Mouse (Mus musculus) monocyte, adult 2 months (primary cell): ENCODE results near the gene Gm9945.

Source experiments
- DNase-seq, 2 experiments: peaks; one replicate each; pipeline ENCODE4 v3.0.0; 2022; ENCODE audit warnings: low spot score in 2 of 2, low read depth in 1 of 2

Gene Gm9945

DNA sequence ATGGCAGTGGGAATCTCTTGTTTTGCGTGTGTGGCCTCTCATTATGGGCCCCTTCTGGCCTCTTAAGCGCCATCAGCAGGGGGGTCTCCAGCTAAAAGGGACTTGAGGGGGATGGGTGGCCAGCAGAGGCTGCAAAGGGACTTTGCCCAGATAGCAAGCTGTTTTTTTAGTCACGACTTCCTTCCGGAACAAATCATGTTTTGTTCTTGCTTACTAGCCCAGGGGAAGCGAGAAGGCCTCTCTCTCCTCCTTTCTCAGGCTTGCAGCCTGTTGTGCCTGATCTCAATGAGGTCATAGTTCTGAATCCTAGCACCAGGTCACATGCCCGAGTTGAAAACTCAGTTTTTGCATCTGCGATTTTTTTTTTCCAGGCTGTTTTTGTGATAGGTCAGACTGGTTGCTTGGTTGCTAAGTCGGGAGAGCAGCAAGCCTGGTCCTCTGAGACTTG, 12.0 kb downstream of the Gm9945 start:
- no peak for DNase-seq

DNA sequence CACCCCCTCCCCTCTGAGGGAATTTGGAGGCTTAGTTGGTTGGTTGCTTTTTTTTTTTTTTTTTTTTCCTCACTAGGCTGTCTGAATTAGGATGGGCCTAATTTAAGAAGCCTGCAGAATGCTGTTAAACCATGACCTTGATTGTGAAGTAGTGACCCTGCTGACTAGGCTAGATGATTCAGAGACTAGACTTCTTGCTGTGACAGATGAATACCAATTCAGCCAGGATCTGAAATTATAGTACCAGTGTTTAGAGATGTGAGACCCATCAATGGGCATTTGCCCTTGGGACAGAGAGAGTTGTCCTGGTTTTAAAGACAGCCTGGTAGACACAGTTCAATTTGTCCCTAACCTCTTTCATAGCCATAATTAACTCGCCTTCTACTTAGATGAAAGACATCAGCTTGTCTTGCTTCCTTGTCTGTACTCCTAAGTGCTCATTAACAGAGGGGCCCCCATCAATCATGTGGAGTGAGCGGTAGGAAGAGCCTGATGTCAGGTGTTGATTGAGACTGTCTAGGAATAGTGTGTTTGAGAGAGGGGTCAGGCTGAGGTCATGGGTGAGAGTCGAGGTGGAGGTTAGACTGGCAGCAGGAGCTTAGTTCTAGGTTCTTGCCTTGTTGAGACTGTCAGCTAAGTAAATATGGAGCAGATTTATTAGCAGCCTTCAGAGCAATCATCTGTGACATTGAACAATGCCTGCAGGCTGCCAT, 13.4 kb downstream of the Gm9945 start:
- no peak for DNase-seq

DNA sequence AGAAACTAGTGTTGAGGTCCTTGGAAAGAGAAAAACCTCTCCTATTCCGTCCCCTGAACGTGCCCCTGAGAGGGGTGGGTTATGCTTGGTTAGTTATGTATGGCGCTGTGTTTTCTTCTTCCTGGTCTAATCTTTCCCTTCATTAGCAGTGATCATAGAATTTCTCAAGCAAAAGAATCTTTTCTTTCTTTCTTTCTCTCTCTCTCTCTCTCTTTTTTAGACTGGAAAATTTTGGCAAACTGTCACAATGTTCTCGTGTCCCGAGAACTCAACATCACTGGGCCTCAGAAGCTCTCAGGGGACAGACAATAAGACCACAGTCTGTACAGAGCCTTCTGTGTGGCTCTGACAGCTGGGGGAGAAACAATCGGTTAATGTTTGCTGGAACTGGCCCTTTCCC, 15.5 kb downstream of the Gm9945 start:
- no peak for DNase-seq

DNA sequence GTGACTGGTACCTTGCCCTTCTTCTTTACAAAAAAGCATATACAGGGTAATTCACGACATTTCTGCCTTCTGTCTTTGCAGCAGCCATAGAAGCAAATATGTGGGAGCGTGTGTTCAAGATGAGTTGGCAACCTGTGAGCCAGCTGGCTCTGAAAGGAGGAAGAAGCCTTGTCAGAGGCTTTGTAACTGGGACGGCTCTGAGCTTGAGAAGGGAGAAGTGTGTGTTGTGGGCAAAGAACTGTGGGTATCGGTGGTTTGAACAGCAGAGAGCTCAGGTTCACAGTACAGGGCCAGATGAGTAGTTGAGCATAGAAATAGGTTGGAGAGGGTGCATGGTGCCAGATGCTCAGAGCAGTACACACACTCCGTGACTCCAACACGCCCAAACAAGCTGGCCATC, 17.0 kb downstream of the Gm9945 start:
- DNase-seq, result no peak

DNA sequence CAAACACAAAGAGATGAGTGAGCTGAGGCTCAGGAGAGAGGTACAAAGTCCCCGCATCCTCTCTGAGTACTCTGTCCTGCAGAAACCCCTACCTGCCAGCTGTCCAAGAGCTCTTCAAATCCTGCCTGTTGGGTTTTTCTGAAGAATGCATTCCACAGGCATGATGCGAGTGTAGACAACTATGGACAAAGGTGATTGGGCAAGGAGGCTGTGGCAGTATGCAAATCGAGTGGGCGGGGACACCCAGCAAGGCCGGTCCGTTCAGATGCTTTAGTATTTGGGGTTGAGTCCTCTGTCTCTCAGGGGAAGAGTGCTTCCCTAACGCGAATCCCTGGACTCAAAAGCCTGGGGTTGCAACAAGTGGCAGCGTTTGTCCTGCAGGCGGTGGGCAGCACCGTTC, 20.6 kb downstream of the Gm9945 start:
- DNase-seq, result no peak

DNA sequence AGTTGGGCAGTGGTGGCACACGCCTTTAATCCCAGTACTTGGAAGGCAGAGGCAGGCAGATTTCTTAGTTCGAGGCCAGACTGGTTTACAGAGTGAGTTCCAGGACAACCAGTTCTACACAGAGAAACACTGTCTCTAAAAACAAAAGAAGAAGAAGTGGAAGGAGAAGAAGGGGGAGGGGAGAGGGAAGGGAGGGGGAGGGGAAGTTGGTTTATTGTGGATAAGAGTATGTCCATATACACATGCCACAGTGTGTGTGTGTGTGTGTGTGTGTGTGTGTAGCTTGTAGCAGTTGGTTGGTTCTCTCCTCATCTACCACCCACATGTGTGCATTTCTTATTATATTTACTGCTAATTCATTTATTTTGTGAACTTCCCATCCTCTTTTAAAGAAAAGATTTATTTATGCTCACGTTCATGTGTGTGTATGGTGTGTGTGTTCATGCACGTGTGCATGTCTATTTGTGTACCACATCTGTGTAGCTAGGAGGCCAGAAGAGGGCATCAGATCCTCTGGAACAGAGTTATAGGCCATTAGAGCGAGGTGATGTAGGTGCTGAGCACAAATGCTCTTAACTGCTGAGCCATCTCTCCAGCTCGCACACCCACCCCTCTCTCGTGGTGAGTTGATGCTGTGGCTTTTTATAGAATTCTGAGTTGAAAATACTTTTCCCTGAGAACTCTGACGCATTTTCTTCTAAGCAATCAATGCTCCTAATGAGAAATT, 22.2 kb downstream of the Gm9945 start:
- no peak for DNase-seq

DNA sequence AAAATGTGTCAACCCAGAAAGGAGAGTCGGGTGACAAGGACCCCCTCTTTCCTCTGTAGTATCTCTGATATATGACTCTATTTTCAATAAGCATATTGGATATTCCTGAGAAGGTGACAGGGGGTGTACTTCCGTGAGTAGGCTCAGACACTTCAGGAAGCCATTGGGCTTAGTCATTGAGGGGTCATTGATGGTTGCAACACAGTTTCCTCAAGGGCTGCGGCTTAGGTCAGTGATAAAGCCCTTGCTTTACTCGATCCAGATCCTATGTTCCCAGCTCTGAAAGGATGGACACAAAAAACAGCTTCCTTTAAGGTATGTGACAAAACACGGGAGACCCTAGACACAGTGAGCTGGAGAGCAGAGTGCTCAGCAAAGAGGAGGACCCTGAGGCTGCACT, 23.8 kb downstream of the Gm9945 start:
- DNase-seq, result no peak

DNA sequence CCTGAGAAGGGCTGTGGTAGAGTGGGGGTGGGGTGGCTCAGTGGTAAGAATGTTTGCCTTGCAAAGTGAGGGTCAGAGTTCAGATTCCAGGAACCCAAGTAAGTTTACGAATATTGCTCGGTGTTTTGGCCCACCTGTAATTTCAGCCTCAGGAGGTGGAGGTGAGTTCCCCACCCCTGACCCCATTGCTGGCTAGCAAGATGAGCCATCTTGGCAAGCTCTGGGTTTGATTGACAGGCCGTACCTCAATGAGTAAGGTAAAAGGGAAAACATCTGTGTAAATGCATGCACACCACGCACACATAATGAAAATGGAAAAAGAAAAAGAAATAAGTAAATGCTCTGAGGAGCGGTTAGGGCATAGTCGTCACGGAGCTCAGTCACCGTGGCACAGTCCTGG, 24.4 kb downstream of the Gm9945 start:
- no peak for DNase-seq

DNA sequence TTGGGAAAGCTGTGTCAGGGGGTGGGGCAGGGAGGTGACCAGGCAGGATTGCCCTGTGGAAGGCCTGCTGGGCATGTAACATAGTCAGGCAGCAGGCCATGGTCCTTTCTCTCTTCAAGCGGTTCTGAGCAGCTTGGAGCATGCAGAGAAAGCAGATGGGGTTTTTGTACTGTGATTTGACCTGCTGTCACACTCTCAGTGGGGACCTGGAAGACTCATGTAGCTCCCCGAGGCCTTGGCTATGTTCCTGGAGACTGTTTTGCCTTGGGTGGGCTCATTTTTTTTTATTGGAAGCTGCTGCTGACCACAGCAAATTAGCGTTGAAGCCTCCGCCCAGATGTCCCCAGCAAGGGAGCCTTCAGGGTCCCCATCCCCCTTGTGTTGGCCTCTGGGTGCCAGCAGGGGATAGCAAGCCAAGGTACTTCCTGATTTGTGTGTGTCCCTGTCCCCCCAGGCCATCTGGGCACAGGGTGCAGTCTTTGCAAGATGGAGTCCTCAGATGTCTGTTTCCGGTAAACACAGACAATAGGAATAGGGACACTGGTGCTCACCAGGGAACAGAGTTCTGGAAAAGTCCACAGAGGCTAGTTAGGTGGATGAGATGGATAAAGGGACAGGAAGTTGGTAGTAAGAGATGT, 25.2 kb downstream of the Gm9945 start:
- no peak for DNase-seq

DNA sequence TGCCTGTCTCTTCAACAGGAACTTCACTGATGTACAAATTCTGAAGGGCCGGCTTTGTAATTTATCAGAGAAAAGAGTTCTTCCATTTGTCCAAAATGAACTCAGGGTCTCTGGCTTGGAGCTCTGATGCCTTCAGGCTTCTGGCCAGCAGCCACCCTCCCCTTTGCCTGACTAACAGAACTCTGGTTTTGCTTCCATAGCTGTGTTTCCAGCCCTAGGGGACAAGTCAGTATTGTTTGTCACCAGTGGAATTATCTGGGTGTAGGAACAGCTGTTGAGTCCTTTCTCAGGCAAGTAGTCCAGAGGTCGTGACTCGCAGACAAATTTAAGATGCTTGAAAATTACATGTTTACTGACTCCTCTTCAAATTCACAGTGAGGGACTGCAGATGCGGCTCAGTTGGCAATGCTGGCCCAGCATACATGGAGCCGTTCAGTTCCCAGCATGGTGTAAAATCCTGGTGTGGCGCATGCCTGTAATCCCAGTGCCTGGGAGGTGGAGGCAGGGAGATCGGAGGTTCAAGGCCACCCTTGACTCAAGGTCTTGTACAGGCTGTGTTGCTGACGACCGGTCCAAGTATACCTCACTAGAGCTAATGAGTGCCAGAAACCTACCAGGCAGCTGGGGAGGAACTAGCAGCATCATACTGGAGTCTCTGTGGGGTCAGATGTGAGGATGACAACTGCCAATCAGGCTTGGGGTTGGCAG, 27.3 kb downstream of the Gm9945 start:
- DNase-seq, result no peak

DNA sequence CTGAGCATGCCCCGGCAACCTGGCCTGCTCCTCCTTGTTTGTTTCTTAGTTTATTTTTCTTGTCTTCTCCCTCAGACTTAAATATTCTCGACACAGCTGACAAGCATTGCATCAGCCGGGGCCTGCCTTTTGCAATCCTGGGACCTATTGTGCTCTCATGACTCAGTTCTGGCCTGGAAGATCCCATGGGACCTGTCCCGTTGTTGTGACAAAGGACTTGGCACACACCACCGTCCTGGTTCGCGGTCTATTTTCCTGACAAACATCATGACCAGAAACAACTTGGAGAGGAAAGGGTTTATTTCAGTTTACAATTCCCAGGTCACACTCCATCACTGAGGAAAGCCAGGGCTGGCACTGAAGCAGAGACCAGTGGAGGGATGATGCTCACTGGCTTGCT, 28.2 kb downstream of the Gm9945 start:
- no peak for DNase-seq

DNA sequence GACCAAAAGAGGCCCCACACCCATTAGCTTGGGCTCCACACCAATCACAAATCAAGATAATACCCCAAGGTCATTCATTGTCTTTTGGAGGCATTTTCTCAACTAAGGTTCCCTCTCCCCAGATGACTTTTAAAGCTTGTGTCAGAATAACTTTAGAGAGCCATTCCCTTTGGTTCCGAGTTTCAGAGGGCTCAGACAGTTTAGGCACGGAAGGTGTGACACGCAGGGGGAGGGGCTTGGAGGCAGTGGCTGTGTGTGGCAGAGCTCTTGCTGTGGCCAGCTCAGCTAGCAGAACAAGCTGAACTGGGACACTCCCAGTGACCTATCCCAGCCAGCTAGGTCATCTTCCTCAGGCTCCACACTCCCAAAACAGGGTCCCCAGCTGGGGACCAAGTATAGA, 28.6 kb downstream of the Gm9945 start:
- DNase-seq, result no peak

DNA sequence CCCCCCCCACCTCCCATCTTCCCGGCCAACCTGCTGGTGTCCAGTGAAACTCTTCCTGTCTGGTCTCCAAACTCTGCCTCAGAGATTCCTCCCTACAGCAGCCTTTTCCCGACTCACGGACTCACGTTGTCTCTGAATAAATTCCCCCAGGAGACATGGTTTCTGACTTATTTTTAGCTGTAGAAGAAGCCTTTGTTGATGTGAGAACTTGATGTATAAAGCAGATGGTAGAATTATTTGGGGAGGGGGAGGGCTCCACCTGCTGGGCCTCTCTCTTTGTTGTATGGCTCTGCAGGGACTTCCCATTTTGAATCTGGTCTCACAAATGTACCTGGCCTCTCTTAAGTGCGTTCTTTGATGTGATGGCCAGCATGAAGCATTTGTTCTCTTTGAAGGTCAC, 30.4 kb downstream of the Gm9945 start:
- DNase-seq, result no peak

DNA sequence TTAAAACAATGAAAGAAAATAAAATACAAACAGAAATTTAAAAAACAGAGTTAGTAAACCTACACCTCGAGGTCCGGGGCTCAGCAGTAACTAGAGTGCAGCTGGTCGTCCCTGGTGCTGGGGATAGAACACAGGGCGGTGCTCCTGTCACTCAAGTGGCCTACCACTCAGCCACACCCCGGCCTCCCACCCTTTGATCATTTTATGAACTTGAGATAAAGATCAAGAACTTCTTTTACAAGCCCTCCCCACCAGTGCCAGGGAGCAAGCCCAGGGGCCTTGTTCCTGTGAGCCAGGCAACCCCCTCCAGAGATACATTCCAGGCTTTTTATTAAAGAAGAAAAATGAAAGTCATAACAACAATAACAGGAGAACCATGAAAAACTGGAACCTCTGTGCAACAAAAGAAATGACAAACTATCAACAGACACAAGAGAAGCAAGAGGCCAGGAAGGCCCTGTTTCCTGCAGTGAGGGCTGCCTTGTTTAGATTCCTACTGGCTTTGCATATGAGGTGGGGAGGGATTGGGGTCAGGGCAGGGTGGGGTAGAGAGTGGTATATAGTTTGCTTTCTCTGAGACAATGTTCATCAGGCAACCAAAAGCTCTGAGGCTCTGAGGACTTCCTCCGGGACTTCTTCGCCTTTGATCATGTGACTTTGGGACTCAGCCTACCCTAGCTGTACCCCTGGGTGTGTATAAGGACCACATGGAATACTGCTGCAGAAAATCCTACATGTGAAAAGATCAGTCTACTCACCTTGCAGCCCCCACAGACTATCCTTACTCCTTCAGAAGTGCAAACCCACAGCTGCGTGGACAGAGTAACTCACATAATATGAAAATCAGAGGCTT, 37.0 kb downstream of the Gm9945 start:
- DNase-seq, result no peak

DNA sequence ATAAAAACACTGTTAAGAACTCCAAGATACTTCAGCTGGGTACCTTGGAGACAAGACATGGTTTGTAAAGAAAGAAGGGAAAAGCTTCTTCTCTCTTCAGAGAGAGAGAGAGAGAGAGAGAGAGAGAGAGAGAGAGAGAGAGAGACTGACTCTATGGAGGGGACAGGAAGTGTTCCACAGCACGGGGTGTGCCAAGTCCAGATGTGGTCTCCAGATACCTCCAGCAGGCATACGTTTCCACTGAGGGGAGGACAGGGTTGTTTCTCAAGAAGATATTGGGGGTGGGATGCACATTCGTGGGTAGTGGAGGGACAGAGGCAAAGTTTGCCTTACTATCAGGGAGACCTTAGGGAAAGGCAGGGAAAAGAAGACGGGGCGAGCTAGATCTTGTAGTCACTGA, 38.8 kb downstream of the Gm9945 start:
- no peak for DNase-seq

DNA sequence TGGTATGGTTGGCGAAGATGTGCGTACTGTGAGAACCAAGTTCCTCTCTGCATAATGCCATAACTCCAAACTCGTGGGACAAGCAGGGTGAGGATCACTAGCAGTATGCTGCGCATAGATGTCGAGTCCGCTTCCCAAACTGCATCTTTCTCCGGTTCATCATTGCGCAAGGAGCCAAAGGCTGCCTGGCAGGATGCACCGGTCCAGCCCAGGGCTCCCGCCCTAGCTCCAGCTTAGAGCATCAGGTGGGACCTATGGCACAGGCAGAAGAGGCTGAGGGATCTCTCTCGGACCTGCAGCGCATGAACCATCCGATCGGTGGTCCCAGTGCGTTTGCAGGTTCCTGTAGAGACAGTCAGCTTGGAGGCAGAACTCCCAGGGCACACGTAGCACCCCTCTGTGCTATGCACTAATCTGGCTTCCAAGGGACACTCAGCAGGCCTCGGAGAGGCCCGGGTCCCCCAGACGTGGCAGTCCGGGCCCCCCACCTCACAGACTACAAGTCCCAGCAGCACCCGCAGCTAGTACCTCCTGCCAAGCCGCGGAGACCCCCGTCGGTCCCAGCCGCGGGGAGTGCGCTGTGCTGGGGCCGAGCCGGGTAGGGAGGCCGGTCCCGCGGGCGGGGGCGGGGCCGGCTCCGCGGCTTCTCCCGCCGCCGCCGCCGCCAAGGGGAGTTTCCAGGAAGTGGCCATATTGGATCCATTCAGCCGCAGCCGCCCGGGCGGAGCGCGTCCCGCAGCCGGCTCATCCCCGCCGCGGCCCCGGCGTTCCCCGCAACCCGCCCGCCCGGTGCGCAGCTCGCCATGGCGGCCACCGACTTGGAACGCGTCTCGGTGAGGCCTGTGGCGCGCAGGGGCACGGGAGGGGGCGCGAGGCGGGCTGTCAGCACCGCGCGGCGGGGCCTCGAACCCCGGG, 39.5 kb downstream of the Gm9945 start, which contains the start of gene Sept8:
Sept8 (plus strand) TSS at position 51 of the 915 bp plus-strand sequence.
- DNase-seq, result peak in 1 of 2 experiments; percentile 5

DNA sequence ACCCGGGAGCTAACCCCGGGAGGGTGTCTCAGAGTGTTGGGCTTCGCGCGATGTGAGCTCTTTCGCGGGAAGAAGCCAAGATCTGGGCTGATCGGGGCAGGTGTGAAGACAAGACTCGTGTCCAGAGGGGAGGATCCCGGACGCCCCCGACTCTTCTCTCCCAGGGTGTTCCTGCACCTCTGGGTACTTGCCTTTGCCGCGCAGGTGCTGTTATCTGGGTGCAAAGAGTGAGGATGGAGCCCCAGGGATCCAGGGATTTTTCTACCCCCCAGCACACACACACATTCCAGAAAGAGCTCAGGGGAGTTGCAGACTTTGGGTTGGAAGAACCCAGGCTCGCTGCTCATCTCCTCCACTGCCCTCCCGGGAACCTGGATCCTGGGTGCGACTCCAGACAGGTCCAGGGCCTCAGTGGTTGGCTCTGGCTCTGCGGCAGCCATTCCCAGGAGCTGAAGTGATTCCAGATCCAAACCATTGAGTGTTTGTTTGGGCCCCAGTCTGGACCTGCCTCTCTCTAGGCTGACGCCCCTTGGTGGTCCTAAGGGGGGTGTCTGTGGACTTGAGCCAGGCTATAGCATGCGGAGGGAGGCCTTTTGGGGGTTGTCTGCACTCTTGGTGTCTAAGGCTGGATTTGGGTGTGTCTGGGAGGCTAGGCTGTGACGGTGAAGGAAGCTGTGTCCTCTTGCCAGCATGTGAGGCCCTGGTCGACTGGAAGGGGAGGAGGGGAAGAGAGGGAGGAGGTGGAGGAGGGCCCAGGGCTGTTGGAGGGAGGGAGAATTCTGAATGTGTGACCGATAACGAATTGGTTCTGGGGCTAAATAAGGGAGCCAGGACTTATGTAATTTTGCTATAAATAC, 40.4 kb downstream of the Gm9945 start:
- DNase-seq, result no peak

DNA sequence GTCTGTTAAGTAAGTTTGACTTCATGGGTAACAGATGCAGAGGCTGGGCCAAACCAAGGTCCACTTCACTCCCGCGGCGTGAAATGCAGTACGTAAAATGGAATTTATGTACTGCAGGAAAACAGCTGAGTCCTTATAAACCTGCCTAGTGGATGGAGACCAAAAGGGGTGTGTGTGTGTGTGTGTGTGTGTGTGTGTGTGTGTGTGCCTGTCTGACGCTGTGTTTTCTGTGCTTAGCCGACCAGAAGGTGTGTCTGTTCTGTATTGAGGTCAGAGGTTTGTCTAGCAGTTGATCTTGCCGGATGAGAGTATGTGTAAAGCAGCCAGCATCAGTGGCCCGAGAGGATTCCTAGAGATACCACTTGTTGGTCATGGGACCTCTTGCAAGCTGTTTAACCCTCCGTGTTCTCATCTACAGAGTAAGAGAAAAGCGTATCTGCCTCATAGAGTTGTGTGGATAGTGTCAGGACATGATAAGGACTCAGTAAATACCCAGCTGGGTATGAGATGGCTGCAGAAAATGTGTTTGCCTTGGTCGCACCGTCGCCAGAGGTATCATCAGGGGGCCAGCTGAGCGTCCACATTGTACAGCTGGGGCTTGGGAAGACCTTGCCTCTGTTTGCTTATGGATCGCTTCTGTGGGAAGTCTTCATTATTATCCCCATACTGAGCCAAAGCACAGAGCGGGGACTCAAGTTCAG, 41.3 kb downstream of the Gm9945 start:
- DNase-seq, result no peak
